Mouse (Mus musculus) forebrain, embryonic 15.5 days (tissue): ENCODE results near the gene Atf6. TPM values are rescaled to one million over a fixed set of nuclear protein-coding genes. Genes with fewer than 3 reads are reported as not detected.

Experiments
- ATAC-seq: fragments of 200-750 bp; cut with Nextera tagmentation; replicated peaks from 2 replicates; pipeline ENCODE4 v1.8.0; 2017; ENCODE audit warnings: mild to moderate bottlenecking, moderate TSS enrichment, moderate library complexity
- H3K27ac ChIP-seq: fragments of 300-500 bp; sonication (generic); replicated peaks from 2 replicates; pipeline ENCODE4 v1.5.1; 2015; ENCODE audit warnings: mild to moderate bottlenecking, inconsistent platforms
- H3K27me3 ChIP-seq: fragments of 300-500 bp; sonication (generic); 2 replicates; pipeline ENCODE4 v1.6.1; 2015; ENCODE audit warnings: inconsistent platforms
- H3K36me3 ChIP-seq: fragments of 300-500 bp; sonication (generic); 2 replicates; pipeline ENCODE4 v1.6.1; 2015; ENCODE audit warnings: mild to moderate bottlenecking, inconsistent platforms
- H3K4me1 ChIP-seq: fragments of 300-500 bp; sonication (generic); 2 replicates; pipeline ENCODE4 v1.6.1; 2015; ENCODE audit warnings: inconsistent platforms
- H3K4me2 ChIP-seq: fragments of 300-500 bp; sonication (generic); replicated peaks from 2 replicates; pipeline ENCODE4 v1.6.1; 2015; ENCODE audit warnings: mild to moderate bottlenecking, inconsistent platforms
- H3K4me3 ChIP-seq: fragments of 300-500 bp; sonication (generic); 2 replicates; pipeline ENCODE4 v1.5.1; 2015; ENCODE audit warnings: mild to moderate bottlenecking, inconsistent platforms
- H3K9ac ChIP-seq: fragments of 300-500 bp; sonication (generic); replicated peaks from 2 replicates; pipeline ENCODE4 v1.6.1; 2015; ENCODE audit warnings: mild to moderate bottlenecking, inconsistent platforms
- H3K9me3 ChIP-seq: fragments of 300-500 bp; sonication (generic); 2 replicates; pipeline ENCODE4 v1.6.1; 2016; ENCODE audit warnings: inconsistent platforms
- WGBS: fragments of 180-500 bp; shearing (Covaris S2); methylation state at CpG from one replicate; pipeline ENCODE4 v1.1.7; 2015; ENCODE audit warnings: mixed read lengths; 5-methylcytosine and 5-hydroxymethylcytosine counted together
- polyA plus RNA-seq: library from polyadenylated mRNA; unstranded; fragments of >200 nt; fragmentation: Nextera tagmentation; extraction: Ambion mirVana; gene quantifications from 2 replicates; pipeline ENCODE4 v1.2.1, GENCODE M21; 2015

Atf6 gene
- polyA plus RNA-seq, 1 experiment from 2014 or later: 7.6 TPM

DNA sequence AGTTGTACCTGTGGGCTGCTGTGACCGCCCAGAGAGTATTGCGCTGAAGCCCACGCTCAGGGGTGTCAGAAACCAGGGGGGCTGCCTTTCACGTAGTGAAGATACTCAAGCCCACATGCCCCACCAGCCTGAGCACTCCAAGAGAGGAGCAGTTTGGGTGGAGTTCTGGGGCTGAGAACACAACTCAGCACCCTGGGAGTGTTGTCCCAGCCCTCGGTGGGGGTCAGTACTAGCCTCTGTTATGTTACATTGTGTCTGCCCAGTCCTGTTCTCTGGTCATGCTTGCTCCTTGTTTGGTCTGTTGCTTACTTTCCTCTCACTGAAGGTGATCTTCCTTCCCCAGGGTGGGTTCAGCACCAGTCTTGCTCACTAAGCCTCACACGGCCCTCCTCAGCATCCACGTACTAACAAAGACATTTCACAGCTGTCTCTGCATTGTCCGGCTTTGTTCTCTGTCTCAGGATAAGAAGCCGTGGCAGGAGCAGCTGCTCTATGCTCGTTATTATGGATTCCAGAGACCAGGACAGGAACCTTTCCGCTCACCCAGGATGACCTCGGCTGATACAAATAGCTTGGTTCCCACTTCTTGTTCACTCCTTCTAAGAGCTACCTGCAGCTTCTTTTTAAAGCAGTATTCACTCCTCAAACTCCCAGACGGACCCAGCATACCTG is 209.8 kb downstream of the Atf6 start:
- Histone ChIP-seq H3K27me3 (no peaks in the 10 kb centered on the region), H3K9me3 (no peaks in the 10 kb centered on the region), H3K9ac (no peak overlapping the region), H3K4me3 (no peak overlapping the region), H3K36me3 (0 out of 2 replicates have a peak, but pooled peaks cover 3% of the 10 kb centered on the region), H3K4me1 (peaks cover 28% of the 10 kb centered on the region), H3K27ac (no peak overlapping the region), H3K4me2 (no peak overlapping the region)
- WGBS: 53% methylated on average over 13 of the region's 13 CpGs
- ATAC-seq: no peak

DNA sequence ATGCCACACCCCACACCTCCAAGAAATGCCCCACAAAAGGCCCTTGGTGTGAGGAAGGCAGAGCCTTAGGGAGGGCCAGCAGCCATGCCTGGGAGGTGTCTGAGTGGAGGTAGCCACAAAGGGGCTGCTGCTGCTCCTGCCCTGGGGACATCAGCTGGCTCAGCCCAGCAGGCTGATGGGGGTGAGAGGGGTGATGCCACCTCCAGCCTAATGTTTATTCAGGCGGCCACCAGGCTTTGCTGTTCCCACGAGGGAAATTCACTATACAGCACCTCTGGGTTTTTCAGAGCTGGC is 210.4 kb downstream of the Atf6 start:
- Histone ChIP-seq H3K36me3 (no peaks in the 10 kb centered on the region), H3K27me3 (no peaks in the 10 kb centered on the region), H3K9me3 (no peaks in the 10 kb centered on the region), H3K9ac (no peak overlapping the region), H3K4me2 (no peak overlapping the region), H3K27ac (no peak overlapping the region), H3K4me3 (no peak overlapping the region), H3K4me1 (peaks cover 28% of the 10 kb centered on the region)
- WGBS: 63% methylated on average over 2 of the region's 2 CpGs
- ATAC-seq: 0 out of 2 replicates have a peak, but pooled peaks have one; percentile 12

DNA sequence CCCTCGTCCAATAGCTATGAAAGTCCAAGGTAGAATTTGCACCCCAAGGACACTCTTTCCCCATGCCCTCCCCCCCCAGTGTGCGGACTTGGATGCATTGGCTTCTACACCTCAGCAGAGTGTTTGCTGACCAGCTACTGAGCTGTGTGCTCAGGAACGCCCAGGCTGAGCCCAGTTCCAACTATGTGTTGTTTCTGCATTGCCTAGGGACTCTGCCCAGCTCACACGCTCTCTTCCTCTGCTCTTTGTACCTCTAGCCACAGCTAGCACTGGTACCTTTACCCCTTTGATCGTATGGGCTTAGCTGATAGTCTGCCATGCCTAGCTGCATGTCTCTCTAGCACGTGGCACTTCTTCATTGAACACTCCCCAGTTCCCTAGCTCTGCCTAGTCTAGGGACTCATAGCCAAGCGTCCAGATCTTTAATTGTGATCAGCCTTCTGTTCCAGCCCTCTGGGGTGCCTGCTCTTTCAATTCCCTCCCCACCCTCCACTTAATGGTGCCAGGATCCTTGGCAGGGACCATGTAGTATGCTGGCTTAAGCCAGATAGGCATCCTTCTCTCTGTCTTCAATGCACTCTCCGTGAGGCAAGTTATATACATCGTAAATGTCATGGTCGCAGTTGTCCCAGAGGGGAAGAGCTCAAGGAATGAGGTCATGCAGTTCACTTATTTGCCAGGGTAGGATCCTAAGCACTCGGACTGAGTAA is 210.9 kb downstream of the Atf6 start:
- no peak overlapping the region for H3K4me2 ChIP-seq
- no peaks in the 10 kb centered on the region for H3K9me3 ChIP-seq
- peak; percentile 57 for ATAC-seq
- peak overlapping the region; percentile 75; the same call in 1 of the 2 replicates for H3K27ac ChIP-seq
- 70% methylated on average over 11 of the region's 11 CpGs for WGBS
- no peaks in the 10 kb centered on the region for H3K27me3 ChIP-seq
- H3K36me3 ChIP-seq: no peaks in the 10 kb centered on the region
- H3K4me3 ChIP-seq: no peak overlapping the region
- H3K4me1 ChIP-seq: peaks cover 28% of the 10 kb centered on the region
- no peak overlapping the region for H3K9ac ChIP-seq

DNA sequence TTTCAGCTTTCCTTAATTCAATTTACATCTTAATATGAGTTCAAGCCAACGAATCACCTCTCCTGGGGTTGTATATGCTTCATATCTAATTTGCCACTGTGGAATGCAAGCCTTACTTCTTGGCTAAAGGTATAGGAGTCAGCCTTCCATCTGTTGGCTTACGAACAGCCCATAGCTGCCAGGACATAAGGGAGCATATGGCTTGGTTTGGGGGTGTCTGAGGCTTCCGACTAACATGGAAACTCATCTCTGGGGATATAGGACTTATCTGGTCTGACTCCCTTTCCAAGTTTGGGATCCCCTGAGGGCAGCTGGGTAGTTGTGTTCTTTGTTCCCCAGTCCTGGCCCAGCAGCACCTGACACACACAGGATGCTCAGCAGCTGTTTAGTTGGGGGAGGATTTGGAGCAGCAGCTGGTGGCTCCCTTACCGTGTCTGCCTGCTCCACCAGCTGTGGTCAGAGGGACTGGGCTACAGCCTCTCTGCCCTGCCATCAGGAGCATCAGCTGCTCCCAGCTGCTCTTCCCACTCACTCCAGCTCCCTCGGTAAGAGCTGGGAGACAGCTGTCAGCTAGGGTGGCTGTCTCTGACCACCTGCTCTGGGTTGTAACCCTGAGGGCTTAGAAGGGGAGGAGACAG is 212.2 kb downstream of the Atf6 start:
- H3K27ac ChIP-seq: peak overlapping the region; percentile 75
- no peak overlapping the region for H3K4me3 ChIP-seq
- WGBS: 48% methylated on average over 5 of the region's 5 CpGs
- no peaks in the 10 kb centered on the region for H3K36me3 ChIP-seq
- ATAC-seq: peak; percentile 27; the same call in 1 of the 2 replicates
- H3K9ac ChIP-seq: no peak overlapping the region
- no peak overlapping the region for H3K4me2 ChIP-seq
- peaks cover 28% of the 10 kb centered on the region for H3K4me1 ChIP-seq
- H3K27me3 ChIP-seq: no peaks in the 10 kb centered on the region
- H3K9me3 ChIP-seq: no peaks in the 10 kb centered on the region

Other genes starting within 250 kb of the Atf6 start
- 10.1 and 11.4 TPM in 2 replicates for gene Olfml2b, start 223.2 kb downstream of the Atf6 start, polyA plus RNA-seq
- gene Gm26620, start 17.3 kb upstream of the Atf6 start, polyA plus RNA-seq: 0.22 and 0.40 TPM in 2 replicates
- gene Dusp12, start 17.8 kb upstream of the Atf6 start, polyA plus RNA-seq: 36.4 and 36.8 TPM in 2 replicates
- 0.22 and 0.28 TPM in 2 replicates for gene Fcrlb, start 45.2 kb upstream of the Atf6 start, polyA plus RNA-seq
- not detected in 2 replicates for gene Fcrla, start 59.8 kb upstream of the Atf6 start, polyA plus RNA-seq
- gene Fcgr2b, start 108.8 kb upstream of the Atf6 start, polyA plus RNA-seq: 1.0 and 1.1 TPM in 2 replicates
- gene Fcgr4, start 151.1 kb upstream of the Atf6 start, polyA plus RNA-seq: 0.34 and 0.36 TPM in 2 replicates
- gene Fcgr3, start 197.2 kb upstream of the Atf6 start, polyA plus RNA-seq: 8.7 and 8.8 TPM in 2 replicates
- gene Cfap126, start 246.1 kb upstream of the Atf6 start, polyA plus RNA-seq: 4.0 and 10.3 TPM in 2 replicates